Mouse (Mus musculus): Measurements from ENCODE around the gene Hsd17b11. TPM values are rescaled to one million over a fixed set of nuclear protein-coding genes. Genes with fewer than 3 reads are reported as not detected.
A peak's percentile ranks its signal among the peaks of the same experiment; 100 is the strongest.
"Not testable (repeated sequence)": the region's sequence is repeated elsewhere in the genome, so short reads cannot be mapped to it uniquely, and the experiment has no call there.

The Hsd17b11 gene
- polyA plus RNA-seq, 1 experiment = 11.3 TPM

DNA sequence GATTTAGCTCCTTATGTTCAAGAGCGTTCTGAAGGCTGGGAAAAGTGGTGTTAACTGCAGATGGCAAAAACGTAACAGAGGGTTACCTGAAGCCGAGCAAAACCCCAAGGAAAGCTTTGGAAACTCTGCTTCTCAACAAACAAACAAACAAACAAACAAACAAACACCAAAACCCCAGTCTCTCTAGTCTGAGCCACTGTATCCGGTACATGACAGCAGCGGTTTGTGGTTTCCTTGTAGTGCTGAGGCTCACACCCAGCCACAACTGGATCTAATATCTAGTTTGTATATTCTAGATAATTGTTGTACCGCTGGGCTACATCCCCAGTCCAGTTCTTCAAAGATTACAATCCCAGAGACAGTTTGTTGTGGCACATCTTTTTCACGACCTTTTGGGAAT lies 46.0 kb downstream of the Hsd17b11 start:
- no peak for TF ChIP-seq POLR2A (IDR thresholded peaks at IDR 0.05; ENCODE audit: borderline replicate concordance, extremely low read depth, insufficient read depth, insufficient read length, poor library complexity, severe bottlenecking)
- no peak for TF ChIP-seq CTCF (IDR thresholded peaks at IDR 0.05; ENCODE audit: borderline replicate concordance, extremely low read depth, insufficient read depth, insufficient read length)
- no peak for DNase-seq (ENCODE audit: low read depth)

DNA sequence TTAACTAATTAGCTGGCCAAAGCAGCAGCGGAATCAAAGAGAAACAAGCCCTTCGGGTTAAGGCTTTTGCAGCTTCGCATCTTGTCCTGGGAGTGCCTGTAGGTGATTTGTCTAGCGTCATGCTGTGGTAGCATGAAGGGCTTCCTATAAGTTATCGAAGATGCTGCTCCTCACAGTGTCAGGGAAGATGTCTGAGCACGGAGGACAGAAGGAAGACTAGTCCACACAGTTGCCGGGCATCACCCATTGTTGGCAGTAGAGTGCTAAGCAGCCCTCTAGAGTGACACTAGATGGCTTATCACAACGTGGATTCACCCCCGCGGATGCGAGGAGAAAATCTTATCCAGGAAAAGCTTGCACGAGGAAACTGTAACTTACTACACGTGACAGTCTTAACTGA lies 48.9 kb downstream of the Hsd17b11 start:
- no peak for DNase-seq (ENCODE audit: low read depth)
- TF ChIP-seq POLR2A (IDR thresholded peaks at IDR 0.05; ENCODE audit: borderline replicate concordance, extremely low read depth, insufficient read depth, insufficient read length, poor library complexity, severe bottlenecking) = no peak
- TF ChIP-seq CTCF (IDR thresholded peaks at IDR 0.05; ENCODE audit: borderline replicate concordance, extremely low read depth, insufficient read depth, insufficient read length) = no peak

DNA sequence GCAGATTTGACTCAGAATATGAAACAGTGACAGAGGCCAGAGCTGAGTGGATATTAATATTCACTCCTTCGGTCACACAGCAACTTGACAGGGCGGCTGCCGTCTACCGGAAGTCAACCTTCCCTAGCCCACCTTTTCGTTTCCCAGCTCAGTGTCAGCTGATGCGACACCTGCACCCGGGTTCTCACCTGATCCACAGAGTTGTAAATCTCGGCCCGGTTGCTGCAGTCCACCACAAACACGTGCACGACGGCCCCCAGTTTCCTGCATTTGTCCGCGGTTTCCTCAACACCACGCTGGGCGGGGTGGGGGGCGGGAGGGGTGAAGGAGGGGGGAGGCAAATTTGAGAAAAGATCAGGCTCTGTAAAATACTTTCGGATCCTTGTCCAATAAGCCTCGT lies 49.3 kb downstream of the Hsd17b11 start:
- no peak for TF ChIP-seq CTCF (IDR thresholded peaks at IDR 0.05; ENCODE audit: borderline replicate concordance, extremely low read depth, insufficient read depth, insufficient read length)
- TF ChIP-seq POLR2A (IDR thresholded peaks at IDR 0.05; ENCODE audit: borderline replicate concordance, extremely low read depth, insufficient read depth, insufficient read length, poor library complexity, severe bottlenecking) = no peak
- no peak for DNase-seq (ENCODE audit: low read depth)

DNA sequence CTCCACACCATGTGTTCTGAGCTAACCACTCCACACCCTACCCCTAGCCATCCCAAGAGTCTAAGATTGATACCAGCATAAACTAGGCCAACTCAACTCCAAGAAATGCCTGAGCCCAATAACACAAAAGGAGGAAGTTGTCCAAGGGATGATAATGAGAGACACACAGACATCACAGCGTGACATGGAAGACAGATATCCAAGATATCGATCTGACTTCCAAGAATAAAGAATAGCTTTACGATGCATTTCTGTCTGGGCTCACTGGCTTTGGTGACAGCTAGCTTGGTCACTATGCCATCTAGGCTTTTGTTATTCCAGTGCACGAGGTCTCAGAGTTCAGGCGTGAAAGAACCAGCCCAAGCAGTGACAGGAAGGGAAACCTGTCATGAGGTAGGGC lies 50.7 kb downstream of the Hsd17b11 start:
- TF ChIP-seq POLR2A (IDR thresholded peaks at IDR 0.05; ENCODE audit: borderline replicate concordance, extremely low read depth, insufficient read depth, insufficient read length, poor library complexity, severe bottlenecking) = no peak
- no peak for TF ChIP-seq CTCF (IDR thresholded peaks at IDR 0.05; ENCODE audit: borderline replicate concordance, extremely low read depth, insufficient read depth, insufficient read length)
- DNase-seq (ENCODE audit: low read depth) = no peak

DNA sequence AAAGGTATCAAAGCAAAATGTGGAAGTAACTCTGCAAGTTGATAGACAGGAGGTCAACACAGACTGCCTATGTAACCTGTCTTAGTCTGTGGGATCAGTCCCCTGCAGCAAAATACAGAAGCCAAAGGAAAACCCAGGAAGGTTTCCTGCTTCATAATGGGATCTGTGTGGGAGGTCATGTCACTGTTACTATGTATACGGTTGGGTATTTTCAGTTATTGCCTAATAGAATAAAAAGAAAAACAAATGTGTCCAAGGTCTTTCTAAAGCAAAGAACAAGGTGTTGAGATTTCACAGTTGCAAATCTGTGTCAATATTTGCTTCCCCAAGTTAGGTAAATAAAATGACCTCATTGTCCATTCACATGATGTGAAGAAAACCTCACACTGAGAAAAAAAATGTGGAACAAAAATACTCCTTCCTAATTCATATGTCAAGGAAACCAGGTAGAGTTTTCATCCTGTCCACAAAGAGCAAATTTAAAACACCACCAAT lies 58.7 kb downstream of the Hsd17b11 start:
- DNase-seq (ENCODE audit: low read depth) = no peak
- no peak for TF ChIP-seq CTCF (IDR thresholded peaks at IDR 0.05; ENCODE audit: borderline replicate concordance, extremely low read depth, insufficient read depth, insufficient read length)
- no peak for TF ChIP-seq POLR2A (IDR thresholded peaks at IDR 0.05; ENCODE audit: borderline replicate concordance, extremely low read depth, insufficient read depth, insufficient read length, poor library complexity, severe bottlenecking)

DNA sequence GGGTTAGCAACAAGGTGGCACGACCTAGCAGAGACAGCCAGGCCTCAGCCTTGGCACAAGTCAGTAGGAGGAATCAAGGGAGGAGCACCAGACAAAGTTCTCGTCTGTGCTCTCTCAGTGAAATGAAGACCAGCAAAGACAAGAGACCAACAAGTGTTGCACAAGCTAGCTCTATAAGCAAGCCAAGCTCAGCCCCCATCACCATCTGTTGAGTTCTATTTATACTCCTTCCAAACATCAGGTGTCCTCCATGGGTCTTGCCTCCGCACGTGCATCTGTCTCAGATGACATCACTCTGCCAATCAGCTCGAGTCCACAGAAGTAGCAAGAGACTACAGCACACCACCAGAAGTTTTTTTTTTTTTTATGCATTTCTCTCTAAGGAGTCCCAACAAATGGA lies 67.1 kb downstream of the Hsd17b11 start:
- no peak for DNase-seq (ENCODE audit: low read depth)
- TF ChIP-seq CTCF (IDR thresholded peaks at IDR 0.05; ENCODE audit: borderline replicate concordance, extremely low read depth, insufficient read depth, insufficient read length) = no peak
- TF ChIP-seq POLR2A (IDR thresholded peaks at IDR 0.05; ENCODE audit: borderline replicate concordance, extremely low read depth, insufficient read depth, insufficient read length, poor library complexity, severe bottlenecking) = no peak

DNA sequence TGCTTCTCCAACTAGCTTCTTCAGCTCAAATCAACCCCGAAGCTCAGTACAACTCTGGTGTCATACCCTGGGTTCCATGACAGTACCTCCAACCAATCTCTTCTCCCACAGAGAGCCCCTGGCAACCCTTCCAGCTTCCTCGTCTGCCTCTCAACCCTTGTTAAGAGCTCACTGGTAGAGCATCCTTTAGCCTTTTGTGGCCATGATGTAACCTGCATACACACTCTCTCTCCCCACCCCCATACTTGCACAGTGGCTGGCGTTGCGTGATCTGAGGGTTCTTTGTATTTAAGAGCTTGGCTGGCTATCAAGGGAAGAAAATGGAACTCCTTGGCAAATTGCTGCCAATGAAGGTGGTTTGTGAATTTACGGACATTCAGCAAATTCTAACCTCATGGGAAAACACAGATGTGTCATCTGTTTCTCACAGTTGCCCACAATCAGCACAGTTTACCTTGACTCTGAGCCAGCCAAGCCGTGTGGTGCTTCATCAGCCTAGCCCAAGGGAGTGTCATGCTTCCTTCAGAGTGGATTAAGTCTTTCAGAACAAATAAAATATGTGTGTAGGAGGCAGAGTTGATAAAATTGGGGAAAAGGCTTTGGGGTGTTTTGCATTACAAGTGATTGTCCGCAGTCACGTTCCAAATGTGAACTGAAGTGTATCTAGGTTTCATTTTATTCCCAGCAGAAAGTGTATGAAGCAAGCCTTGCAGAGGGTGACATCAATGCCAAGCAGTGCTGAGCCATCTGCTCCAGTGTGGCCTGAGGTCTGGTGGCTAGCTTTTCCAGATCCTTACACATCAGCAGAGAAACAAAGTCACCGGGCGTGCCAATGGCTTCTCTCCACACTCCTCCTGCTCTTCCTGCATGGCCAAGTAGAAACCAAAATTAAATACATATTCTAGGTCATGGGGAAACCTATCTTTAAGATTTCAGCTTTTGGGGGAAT lies 68.3 kb downstream of the Hsd17b11 start:
- TF ChIP-seq POLR2A (IDR thresholded peaks at IDR 0.05; ENCODE audit: borderline replicate concordance, extremely low read depth, insufficient read depth, insufficient read length, poor library complexity, severe bottlenecking) (no peak), CTCF (IDR thresholded peaks at IDR 0.05; ENCODE audit: borderline replicate concordance, extremely low read depth, insufficient read depth, insufficient read length) (no peak)
- DNase-seq (ENCODE audit: low read depth) = peak; percentile 68

DNA sequence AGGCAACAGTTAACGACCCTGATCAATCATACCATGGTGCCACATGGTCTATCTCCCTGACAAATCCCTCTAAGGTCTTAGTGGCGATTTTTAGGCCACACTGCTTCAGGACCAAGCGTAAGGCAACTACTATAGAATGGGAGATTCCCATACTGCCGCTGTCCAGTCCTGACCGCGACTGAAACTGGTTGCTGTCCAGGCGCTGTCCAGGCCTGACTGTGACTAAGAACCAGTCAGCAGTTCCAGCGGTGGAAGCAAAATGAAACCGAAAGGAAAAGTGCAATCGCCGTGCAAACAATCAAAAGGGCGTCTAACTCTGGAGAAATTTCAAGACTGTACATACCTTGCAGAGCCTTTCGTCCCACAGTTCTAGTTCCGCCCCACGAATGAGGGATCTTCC lies 71.6 kb downstream of the Hsd17b11 start:
- not testable (repeated sequence) for DNase-seq (ENCODE audit: low read depth)

DNA sequence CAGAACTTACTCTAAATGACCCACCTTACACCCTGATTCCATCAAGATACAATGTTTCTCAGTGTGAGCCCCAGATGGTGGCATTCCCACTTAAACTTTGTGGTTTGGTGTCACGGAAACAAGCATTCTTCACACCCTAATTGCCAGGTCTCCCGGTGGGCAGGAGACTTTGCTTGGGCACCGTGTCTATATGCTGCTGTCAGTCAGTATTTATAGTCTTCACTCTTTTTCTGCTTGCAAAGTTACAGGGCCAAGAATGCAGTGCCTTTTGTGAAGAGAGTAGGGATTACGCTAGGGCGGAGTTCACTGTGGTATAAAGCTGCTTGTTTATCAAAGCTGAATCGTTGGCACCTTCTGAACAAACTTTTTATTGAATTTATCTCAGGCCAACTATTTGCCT lies 78.5 kb downstream of the Hsd17b11 start:
- DNase-seq (ENCODE audit: low read depth) = peak; percentile 70
- TF ChIP-seq CTCF (IDR thresholded peaks at IDR 0.05; ENCODE audit: borderline replicate concordance, extremely low read depth, insufficient read depth, insufficient read length) (no peak), POLR2A (IDR thresholded peaks at IDR 0.05; ENCODE audit: borderline replicate concordance, extremely low read depth, insufficient read depth, insufficient read length, poor library complexity, severe bottlenecking) (no peak)

DNA sequence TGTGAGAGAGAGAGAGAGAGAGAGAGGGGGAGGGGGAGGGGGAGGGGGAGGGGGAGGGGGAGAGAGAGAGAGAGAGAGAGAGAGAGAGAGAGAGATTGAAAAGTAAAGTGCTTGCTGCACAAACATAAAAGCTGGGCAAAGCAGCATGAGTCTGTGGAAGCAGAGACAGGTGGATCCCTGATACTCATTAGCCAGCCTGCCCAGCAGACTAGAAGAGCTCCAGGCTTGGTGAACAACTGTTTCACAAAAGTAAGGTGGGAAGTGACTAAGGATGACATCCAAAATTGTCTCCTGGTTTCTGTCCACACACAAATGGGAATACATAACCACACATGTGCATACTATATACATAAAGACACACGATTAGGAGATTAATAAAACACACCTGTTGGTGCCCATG lies 81.9 kb downstream of the Hsd17b11 start:
- TF ChIP-seq POLR2A (IDR thresholded peaks at IDR 0.05; ENCODE audit: borderline replicate concordance, extremely low read depth, insufficient read depth, insufficient read length, poor library complexity, severe bottlenecking) (no peak), CTCF (IDR thresholded peaks at IDR 0.05; ENCODE audit: borderline replicate concordance, extremely low read depth, insufficient read depth, insufficient read length) (no peak)
- DNase-seq (ENCODE audit: low read depth) = no peak

Other genes starting within 250 kb of the Hsd17b11 start
- gene Klhl8, start 110.7 kb downstream of the Hsd17b11 start, polyA plus RNA-seq (2012; rRNA removed) = 34.3 and 35.6 TPM in 2 replicates
- not detected in 2 replicates for gene Hsd17b13, start 44.5 kb downstream of the Hsd17b11 start, polyA plus RNA-seq (2012; rRNA removed)
- 45.6 and 45.7 TPM in 2 replicates for gene Nudt9, start 24.4 kb upstream of the Hsd17b11 start, polyA plus RNA-seq (2012; rRNA removed)
- not detected in 2 replicates for gene Gm17660, start 55.7 kb upstream of the Hsd17b11 start, polyA plus RNA-seq (2012; rRNA removed)
- gene Sparcl1, start 91.8 kb upstream of the Hsd17b11 start, polyA plus RNA-seq (2012; rRNA removed) = 75.9 and 150 TPM in 2 replicates
- not detected in 2 replicates for gene Dspp, start 148.8 kb upstream of the Hsd17b11 start, polyA plus RNA-seq (2012; rRNA removed)
- 0.16 and 1.1 TPM in 2 replicates for gene Dmp1, start 180.7 kb upstream of the Hsd17b11 start, polyA plus RNA-seq (2012; rRNA removed)

Data from brain, embryonic 14.5 days (tissue).